Mouse (Mus musculus) liver, embryonic 14.5 days (tissue): ENCODE data around the gene Gm11639.

Source experiments
- CTCF ChIP-seq: IDR thresholded peaks from 2 replicates; pipeline ENCODE4 v1.5.1; 2016; ENCODE audit warnings: antibody characterized with exemption, low read depth, control low read depth
- EP300 ChIP-seq: IDR thresholded peaks from 2 replicates; pipeline ENCODE4 v1.6.1; 2016; ENCODE audit warnings: antibody characterized with exemption, low read depth

DNA sequence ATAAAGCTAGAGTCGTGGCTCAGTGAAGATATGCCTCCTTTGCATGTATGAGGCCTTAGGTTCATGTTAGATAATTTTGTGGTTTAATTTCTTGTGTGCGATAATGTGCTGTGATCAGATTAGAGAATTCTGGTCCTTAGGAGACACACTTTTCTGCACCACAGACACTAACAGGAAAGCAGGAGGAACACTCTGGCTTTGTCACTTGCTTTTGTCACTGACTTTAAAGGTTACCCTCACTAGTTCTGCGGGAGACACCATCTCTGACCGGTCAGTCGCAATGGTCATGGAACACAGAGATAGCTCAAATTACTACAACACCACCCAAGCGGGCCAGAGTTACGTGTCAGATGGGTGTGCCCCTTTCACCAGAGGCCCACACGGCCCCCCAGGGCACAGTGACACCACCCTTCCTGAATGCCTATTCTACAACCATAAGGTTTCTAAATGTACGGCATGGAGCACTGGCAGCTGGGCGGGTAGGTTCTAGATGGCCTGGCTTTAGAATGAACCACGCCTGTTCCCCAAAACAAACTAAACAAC lies 466.9 kb downstream of the Gm11639 start:
- TF ChIP-seq CTCF (no peak), EP300 (peak; percentile 86)
